ENCODE assay signal across 15 mouse cellular contexts in the genomic region with DNA sequence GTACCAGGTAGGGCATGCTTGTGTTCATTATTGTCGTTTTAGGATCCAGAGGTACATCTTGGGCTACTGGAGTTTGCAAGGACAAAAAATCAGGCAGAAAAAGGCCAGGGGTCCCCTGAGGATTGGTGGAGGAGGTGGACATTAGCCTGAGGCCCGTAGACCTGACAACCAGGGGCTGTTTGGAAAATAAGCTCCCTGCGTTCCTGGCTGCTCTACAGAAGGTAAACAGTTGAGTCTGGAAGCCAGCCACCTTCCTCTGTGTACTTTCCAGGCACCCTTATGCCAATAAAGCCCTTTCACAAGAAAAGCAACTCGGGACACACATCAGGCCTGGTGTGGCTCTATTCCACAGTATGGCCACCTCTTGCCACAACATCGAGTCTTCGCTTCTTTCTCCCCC.
DNase-seq lines count a peak whose midpoint lies in the region; ATAC-seq and TF ChIP-seq lines count a peak whose summit lies in the region.
"Had no signal": no experiment of that assay in that cellular context is flagged by ENCODE, and none has a peak within 500 bp of the region (broad histone marks: within the 10 kb centered on the region; RNA-seq: fewer than 3 reads in every experiment).

No protein-coding gene starts in this region.

- no peak overlapping the region for H3K9ac ChIP-seq in liver, embryonic 15.5 days
- no peak overlapping the region for H3K9ac ChIP-seq in liver, embryonic 12.5 days
- H3K9ac ChIP-seq in lung, postnatal 0 days (replicated peaks; ENCODE audit: low read depth): no peak overlapping the region
- no peak overlapping the region for H3K9ac ChIP-seq in stomach, postnatal 0 days (ENCODE audit: low read length)
- H3K9ac ChIP-seq: forebrain, embryonic 13.5 days; liver, embryonic 13.5 days had no signal

- no peaks in the 10 kb centered on the region for H3K36me3 ChIP-seq in liver, embryonic 15.5 days (replicated peaks)
- no peaks in the 10 kb centered on the region; the same call in 1 of the 2 replicates for H3K36me3 ChIP-seq in liver, embryonic 12.5 days
- H3K36me3 ChIP-seq in lung, postnatal 0 days (ENCODE audit: insufficient read depth, low read length): no peaks in the 10 kb centered on the region
- H3K36me3 ChIP-seq in stomach, postnatal 0 days (ENCODE audit: control insufficient read depth, insufficient read depth, low read length): no peaks in the 10 kb centered on the region

- 64% methylated on average over 6 of the region's 6 CpGs for WGBS in liver, embryonic 15.5 days (ENCODE audit: insufficient replicate concordance)
- WGBS in liver, embryonic 12.5 days (ENCODE audit: insufficient replicate concordance): 67% methylated on average over 6 of the region's 6 CpGs
- 47% methylated on average over 6 of the region's 6 CpGs for WGBS in lung, postnatal 0 days
- WGBS in stomach, postnatal 0 days: 36% methylated on average over 6 of the region's 6 CpGs

- no peaks in the 10 kb centered on the region for H3K9me3 ChIP-seq in liver, embryonic 15.5 days (replicated peaks)
- H3K9me3 ChIP-seq in liver, embryonic 12.5 days (replicated peaks): no peaks in the 10 kb centered on the region
- H3K9me3 ChIP-seq in lung, postnatal 0 days (ENCODE audit: low read length): no peaks in the 10 kb centered on the region
- H3K9me3 ChIP-seq in stomach, postnatal 0 days (ENCODE audit: control insufficient read depth, low read length): no peaks in the 10 kb centered on the region
- H3K9me3 ChIP-seq: forebrain, embryonic 13.5 days; liver, embryonic 13.5 days had no signal

- peaks cover 10% of the 10 kb centered on the region for H3K4me1 ChIP-seq in liver, embryonic 15.5 days (replicated peaks)
- peaks cover 12% of the 10 kb centered on the region; the same call in 1 of the 2 replicates for H3K4me1 ChIP-seq in liver, embryonic 12.5 days
- peaks cover 11% of the 10 kb centered on the region; the same call in 1 of the 2 replicates for H3K4me1 ChIP-seq in lung, postnatal 0 days (ENCODE audit: insufficient read depth, low read depth, low read length)
- H3K4me1 ChIP-seq in stomach, postnatal 0 days (replicated peaks; ENCODE audit: control insufficient read depth, insufficient read depth): 0 out of 2 replicates have a peak, but pooled peaks cover 2% of the 10 kb centered on the region

- no peak overlapping the region for H3K27ac ChIP-seq in liver, embryonic 15.5 days (replicated peaks)
- H3K27ac ChIP-seq in liver, embryonic 12.5 days: no peak overlapping the region
- peak overlapping the region; percentile 6; the same call in 1 of the 2 replicates for H3K27ac ChIP-seq in lung, postnatal 0 days (ENCODE audit: low read length)
- H3K27ac ChIP-seq in stomach, postnatal 0 days (replicated peaks): peak overlapping the region; percentile 75
- H3K27ac ChIP-seq: forebrain, embryonic 13.5 days; hindbrain, postnatal 0 days; liver, embryonic 13.5 days had no signal

- DNase-seq in adrenal gland, postnatal 14 days: peak; percentile 45
- DNase-seq in adrenal gland, postnatal 25 days: no peak
- peak; percentile 74 for DNase-seq in lung, postnatal 0 days (ENCODE audit: low spot score)
- peak; percentile 78 for DNase-seq in stomach, postnatal 0 days (ENCODE audit: low spot score)
- no peak for DNase-seq in kidney, postnatal 4 days
- DNase-seq in right cerebral cortex, postnatal 10 days (ENCODE audit: low spot score in 2 of 2): no peak
- DNase-seq: cerebellum, postnatal 14 days; heart, postnatal 4 days; liver, embryonic 13.5 days; thymus, postnatal 36 days had no signal

- ATAC-seq in liver, embryonic 15.5 days (ENCODE audit: insufficient read depth): peak; percentile 40
- ATAC-seq in liver, embryonic 12.5 days: no peak
- ATAC-seq in lung, postnatal 0 days: peak; percentile 53
- ATAC-seq in stomach, postnatal 0 days (ENCODE audit: low FRiP score, low TSS enrichment): peak; percentile 18; the same call in 1 of the 2 replicates
- ATAC-seq: forebrain, embryonic 13.5 days; hindbrain, postnatal 0 days had no signal

- no peak overlapping the region for H3K4me2 ChIP-seq in liver, embryonic 15.5 days
- H3K4me2 ChIP-seq in liver, embryonic 12.5 days: no peak overlapping the region
- no peak overlapping the region for H3K4me2 ChIP-seq in lung, postnatal 0 days (replicated peaks; ENCODE audit: low read depth, low read length)
- no peak overlapping the region for H3K4me2 ChIP-seq in stomach, postnatal 0 days (replicated peaks; ENCODE audit: low read depth)
- H3K4me2 ChIP-seq: forebrain, embryonic 13.5 days; liver, embryonic 13.5 days had no signal

- no peak for TF ChIP-seq EP300 in lung, postnatal 0 days (IDR thresholded peaks at IDR 0.05)
- TF ChIP-seq EP300 in stomach, postnatal 0 days (optimal IDR thresholded peaks at IDR 0.05): no peak

- no peak overlapping the region for H3K4me3 ChIP-seq in liver, embryonic 15.5 days (replicated peaks)
- no peak overlapping the region for H3K4me3 ChIP-seq in liver, embryonic 12.5 days
- H3K4me3 ChIP-seq in lung, postnatal 0 days (ENCODE audit: low read depth, low read length): no peak overlapping the region
- no peak overlapping the region for H3K4me3 ChIP-seq in stomach, postnatal 0 days (ENCODE audit: low read depth, low read length)
- H3K4me3 ChIP-seq: forebrain, embryonic 13.5 days; liver, embryonic 13.5 days had no signal

- H3K27me3 ChIP-seq in liver, embryonic 15.5 days: no peaks in the 10 kb centered on the region
- no peaks in the 10 kb centered on the region for H3K27me3 ChIP-seq in liver, embryonic 12.5 days (replicated peaks)
- H3K27me3 ChIP-seq in lung, postnatal 0 days (replicated peaks; ENCODE audit: insufficient read depth, low read length): no peaks in the 10 kb centered on the region
- no peaks in the 10 kb centered on the region for H3K27me3 ChIP-seq in stomach, postnatal 0 days (ENCODE audit: control insufficient read depth, insufficient read depth, low read length)
- H3K27me3 ChIP-seq: CH12.LX; forebrain, embryonic 13.5 days; liver, embryonic 13.5 days had no signal

- no peak for TF ChIP-seq CTCF in lung, postnatal 0 days (IDR thresholded peaks at IDR 0.05)
- no peak for TF ChIP-seq CTCF in stomach, postnatal 0 days (IDR thresholded peaks at IDR 0.05; ENCODE audit: low read depth)

Comparison
In these comparisons a context has a peak if more than half of its experiments do, and no peak if none do; other contexts are left out.
1. DNase-seq: peak in adrenal gland, postnatal 14 days (single experiment), lung, postnatal 0 days (single experiment) and stomach, postnatal 0 days (single experiment); none in adrenal gland, postnatal 25 days (single experiment), kidney, postnatal 4 days (0 of 2) and right cerebral cortex, postnatal 10 days (0 of 2).
2. H3K27ac ChIP-seq: peak in lung, postnatal 0 days (single experiment) and stomach, postnatal 0 days (single experiment); none in liver, embryonic 15.5 days (single experiment) and liver, embryonic 12.5 days (single experiment).